Mouse (Mus musculus) heart, embryonic 16.5 days (tissue): Measurements from ENCODE around the gene Alox12. TPM values are rescaled to one million over a fixed set of nuclear protein-coding genes. Genes with fewer than 3 reads are reported as not detected.

Experiments
- ATAC-seq: fragments of 200-750 bp; cut with Nextera tagmentation; replicated peaks from 2 replicates; pipeline ENCODE4 v1.8.0; 2017; ENCODE audit warnings: moderate number of reproducible peaks; ENCODE audit not compliant: insufficient read depth, low FRiP score; ENCODE audit errors: extremely low read depth
- H3K27ac ChIP-seq: fragments of 300-500 bp; sonication (generic); 2 replicates; pipeline ENCODE4 v1.5.1; 2014; ENCODE audit warnings: mild to moderate bottlenecking, low read length, control low read depth, moderate library complexity
- H3K27me3 ChIP-seq: fragments of 300-500 bp; sonication (generic); 2 replicates; pipeline ENCODE4 v1.6.1; 2014; ENCODE audit warnings: low read length, mixed read lengths; ENCODE audit not compliant: control insufficient read depth, insufficient read depth
- H3K36me3 ChIP-seq: fragments of 300-500 bp; sonication (generic); 2 replicates; pipeline ENCODE4 v1.6.1; 2014; ENCODE audit not compliant: control insufficient read depth, insufficient read depth
- H3K4me1 ChIP-seq: fragments of 300-500 bp; sonication (generic); 2 replicates; pipeline ENCODE4 v1.6.1; 2014; ENCODE audit warnings: low read length, mixed read lengths; ENCODE audit not compliant: control insufficient read depth, insufficient read depth
- H3K4me2 ChIP-seq: fragments of 300-500 bp; sonication (generic); 2 replicates; pipeline ENCODE4 v1.6.1; 2014; ENCODE audit warnings: low read depth, mild to moderate bottlenecking, control low read depth, low read length
- H3K4me3 ChIP-seq: fragments of 300-500 bp; sonication (generic); 2 replicates; pipeline ENCODE4 v1.5.1; 2014; ENCODE audit warnings: mild to moderate bottlenecking, control low read depth, low read length
- H3K9ac ChIP-seq: fragments of 300-500 bp; sonication (generic); 2 replicates; pipeline ENCODE4 v1.6.1; 2014; ENCODE audit warnings: low read length, control low read depth
- H3K9me3 ChIP-seq: fragments of 300-500 bp; sonication (generic); replicated peaks from 2 replicates; pipeline ENCODE4 v1.6.1; 2016; ENCODE audit warnings: low read length; ENCODE audit not compliant: control insufficient read depth
- WGBS: fragments of 180-500 bp; shearing (Covaris S2); extraction: QIAGEN DNeasy Blood & Tissue Kit; methylation state at CpG from one replicate; pipeline ENCODE4 v1.1.7; 2014; 5-methylcytosine and 5-hydroxymethylcytosine counted together
- polyA plus RNA-seq: library from polyadenylated mRNA; unstranded; fragments of >200 nt; fragmentation: Nextera tagmentation; extraction: Ambion mirVana; gene quantifications from 2 replicates; pipeline ENCODE4 v1.2.1, GENCODE M21; 2015

Gene Alox12
- polyA plus RNA-seq, 1 experiment from 2014 or later = 3.5 TPM

DNA sequence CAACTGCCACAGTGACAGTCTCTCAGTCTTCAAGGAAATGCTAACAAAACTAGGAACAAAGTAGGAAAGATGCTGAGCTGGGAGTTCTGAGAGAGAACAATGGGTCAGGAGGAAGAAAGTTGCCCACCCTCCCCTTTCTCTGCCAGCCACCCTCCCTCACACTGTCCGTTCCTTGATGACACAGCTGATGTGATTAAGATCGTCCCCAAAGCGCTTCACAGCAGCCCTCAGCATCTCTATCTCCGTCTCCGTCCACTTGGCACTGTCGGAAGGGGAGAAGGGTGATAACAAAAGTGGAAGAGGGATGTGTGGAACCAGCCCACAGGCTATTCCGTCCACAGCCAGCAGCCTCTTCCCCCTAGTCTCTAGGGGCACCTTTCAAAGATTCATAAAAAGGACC lies 18.4 kb downstream of the Alox12 start:
- Histone ChIP-seq H3K27ac (peak overlapping the region; percentile 95), H3K4me3 (peak overlapping the region; percentile 98), H3K27me3 (no peaks in the 10 kb centered on the region), H3K4me2 (peak overlapping the region; percentile 95), H3K4me1 (peaks cover 29% of the 10 kb centered on the region), H3K36me3 (peaks cover 10% of the 10 kb centered on the region; the same call in 1 of the 2 replicates), H3K9ac (peak overlapping the region; percentile 94), H3K9me3 (no peaks in the 10 kb centered on the region)
- WGBS = 16% methylated on average over 7 of the region's 7 CpGs
- ATAC-seq = no peak

DNA sequence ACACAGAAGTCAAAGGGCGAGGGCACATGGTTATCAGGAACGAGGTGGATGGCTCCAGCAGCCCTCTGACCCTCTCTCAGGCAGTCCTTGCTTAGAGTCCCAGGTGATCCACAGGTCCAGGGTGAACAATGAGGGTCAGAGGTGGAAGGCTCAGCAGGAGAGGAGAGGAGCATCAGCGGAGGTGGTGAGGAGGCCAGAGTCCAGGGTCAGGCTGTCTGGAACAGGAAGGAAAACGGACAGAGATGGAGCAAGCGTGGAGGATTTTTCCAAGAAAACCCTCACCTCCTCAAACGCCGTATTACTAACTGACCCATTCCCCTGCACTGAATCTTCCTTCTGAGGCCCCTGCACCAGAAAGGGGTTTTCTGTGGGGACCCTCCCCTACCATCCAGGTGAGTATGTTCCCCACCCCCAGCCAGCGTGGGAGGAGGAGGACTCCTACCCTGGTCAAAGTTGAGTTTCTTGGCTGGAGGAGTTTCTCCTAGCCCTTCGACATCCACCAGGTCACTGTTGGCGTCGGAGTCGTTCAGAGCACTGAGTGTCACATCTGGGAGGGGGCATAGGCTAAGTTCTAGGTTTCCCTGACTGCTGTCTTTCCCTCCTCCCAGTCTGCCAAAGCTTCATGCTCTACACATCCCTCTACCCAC lies 19.8 kb downstream of the Alox12 start:
- WGBS = 87% methylated on average over 12 of the region's 12 CpGs
- Histone ChIP-seq H3K27me3 (no peaks in the 10 kb centered on the region), H3K36me3 (peaks cover 10% of the 10 kb centered on the region; the same call in 1 of the 2 replicates), H3K4me1 (peaks cover 25% of the 10 kb centered on the region), H3K9ac (no peak overlapping the region), H3K4me3 (no peak overlapping the region), H3K4me2 (no peak overlapping the region), H3K9me3 (no peaks in the 10 kb centered on the region), H3K27ac (no peak overlapping the region)
- ATAC-seq = no peak

DNA sequence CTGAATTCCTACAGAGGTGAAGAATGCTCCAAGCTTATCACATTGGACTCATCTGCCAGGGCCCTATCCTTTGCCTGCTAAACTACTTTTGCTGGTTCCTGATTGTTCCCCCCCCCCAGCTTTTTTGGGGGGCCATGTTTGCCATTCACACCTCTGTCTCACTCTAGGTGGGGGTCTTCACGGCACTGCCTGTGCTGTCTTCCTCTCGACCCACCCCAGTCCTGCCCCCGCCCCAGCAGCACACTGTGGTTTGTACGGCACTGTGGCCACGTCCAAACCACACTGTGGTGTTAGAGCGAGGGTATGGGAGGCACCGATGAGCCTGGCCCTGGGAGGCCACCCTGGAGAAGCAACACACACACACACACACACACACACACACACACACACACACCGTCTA lies 20.7 kb downstream of the Alox12 start:
- Histone ChIP-seq H3K27ac (no peak overlapping the region), H3K9me3 (no peaks in the 10 kb centered on the region), H3K4me1 (peaks cover 25% of the 10 kb centered on the region), H3K4me3 (no peak overlapping the region), H3K27me3 (peaks cover 5% of the 10 kb centered on the region), H3K36me3 (peaks cover 10% of the 10 kb centered on the region; the same call in 1 of the 2 replicates), H3K9ac (no peak overlapping the region), H3K4me2 (no peak overlapping the region)
- whole genome bisulfite sequencing = 80% methylated on average over 8 of the region's 8 CpGs
- ATAC-seq = no peak

DNA sequence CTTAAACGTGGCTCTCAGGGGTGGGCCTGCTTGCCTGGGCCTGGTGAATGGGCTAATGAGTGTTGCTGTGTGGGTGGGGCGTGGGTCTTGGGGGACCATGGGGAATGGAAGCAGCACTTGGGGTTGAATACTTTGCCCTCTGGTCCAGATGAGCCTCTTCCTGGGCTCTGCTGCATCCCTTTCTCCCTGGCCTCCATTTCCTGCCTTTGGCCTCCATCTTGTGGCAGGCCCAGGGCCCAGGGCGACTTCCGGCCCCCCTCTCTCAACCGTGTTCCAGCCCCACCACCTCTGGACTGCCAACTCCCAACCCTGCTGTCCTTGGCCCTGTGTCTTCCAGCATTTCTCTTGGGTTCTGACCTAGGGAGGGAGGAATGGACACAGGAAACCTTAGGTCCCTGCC lies 21.1 kb downstream of the Alox12 start:
- peaks cover 10% of the 10 kb centered on the region; the same call in 1 of the 2 replicates for H3K36me3 ChIP-seq
- ATAC-seq = no peak
- H3K4me2 ChIP-seq = peak overlapping the region; percentile 10; the same call in 1 of the 2 replicates
- H3K4me1 ChIP-seq = peaks cover 27% of the 10 kb centered on the region
- no peak overlapping the region for H3K27ac ChIP-seq
- no peaks in the 10 kb centered on the region for H3K9me3 ChIP-seq
- WGBS = 62% methylated on average over 5 of the region's 5 CpGs
- H3K27me3 ChIP-seq = peaks cover 9% of the 10 kb centered on the region
- H3K4me3 ChIP-seq = no peak overlapping the region
- no peak overlapping the region for H3K9ac ChIP-seq

DNA sequence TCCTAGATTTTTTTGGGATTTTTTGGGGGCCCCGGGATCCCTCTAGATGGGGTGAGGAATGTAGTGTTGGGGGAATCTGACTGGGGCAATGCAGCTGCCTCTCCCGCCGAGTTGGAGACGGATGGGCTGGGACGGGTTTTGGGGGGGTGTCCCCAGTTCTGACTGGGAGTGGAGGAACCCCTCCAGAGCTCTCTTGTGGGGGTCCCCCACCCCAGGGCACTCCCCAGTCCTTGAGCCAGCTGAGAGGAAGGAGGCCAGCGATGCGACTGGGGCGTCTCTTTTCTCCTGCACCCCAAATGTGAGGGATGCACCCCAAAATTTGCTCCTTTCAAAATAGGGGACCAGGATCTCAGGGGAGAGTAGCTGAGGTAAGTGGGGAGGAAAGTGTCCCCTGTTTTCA lies 22.1 kb downstream of the Alox12 start:
- no peaks in the 10 kb centered on the region for H3K9me3 ChIP-seq

DNA sequence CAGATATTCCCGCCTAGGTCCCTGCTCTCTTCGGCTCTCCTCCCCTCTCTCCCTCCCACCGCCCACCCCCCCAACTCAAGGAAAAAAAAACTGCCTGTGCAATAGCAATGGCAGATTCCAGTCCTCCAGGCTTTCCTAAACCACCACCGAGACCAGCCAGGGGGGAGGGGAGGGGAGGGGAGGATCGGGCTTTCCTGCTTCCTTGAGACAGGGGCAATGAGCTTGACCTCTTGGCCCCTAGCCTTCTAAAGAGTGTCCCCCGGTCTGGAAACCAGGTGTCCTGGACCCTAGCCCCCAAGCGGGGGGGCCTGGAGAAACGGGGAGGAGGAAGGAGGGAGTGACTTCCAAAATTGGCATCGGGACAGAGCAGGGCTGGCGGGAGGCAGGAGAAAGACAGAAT lies 22.6 kb downstream of the Alox12 start:
- Histone ChIP-seq H3K9me3 (no peaks in the 10 kb centered on the region), H3K4me3 (peak overlapping the region; percentile 56), H3K4me2 (peak overlapping the region; percentile 72), H3K9ac (peak overlapping the region; percentile 74), H3K27ac (peak overlapping the region; percentile 44; the same call in 1 of the 2 replicates), H3K27me3 (peaks cover 22% of the 10 kb centered on the region), H3K4me1 (peaks cover 19% of the 10 kb centered on the region), H3K36me3 (peaks cover 10% of the 10 kb centered on the region; the same call in 1 of the 2 replicates)
- 7% methylated on average over 9 of the region's 10 CpGs for WGBS
- ATAC-seq = no peak

More for the DNA sequence above, 22.1 kb downstream of the Alox12 start:
- H3K4me1 ChIP-seq = peaks cover 19% of the 10 kb centered on the region
- peaks cover 10% of the 10 kb centered on the region; the same call in 1 of the 2 replicates for H3K36me3 ChIP-seq
- 28% methylated on average over 8 of the region's 8 CpGs for WGBS
- no peak overlapping the region for H3K27ac ChIP-seq
- H3K9ac ChIP-seq = peak overlapping the region; percentile 74
- peak overlapping the region; percentile 56 for H3K4me3 ChIP-seq
- peak overlapping the region; percentile 72 for H3K4me2 ChIP-seq
- peaks cover 18% of the 10 kb centered on the region for H3K27me3 ChIP-seq
- no peak for ATAC-seq

DNA sequence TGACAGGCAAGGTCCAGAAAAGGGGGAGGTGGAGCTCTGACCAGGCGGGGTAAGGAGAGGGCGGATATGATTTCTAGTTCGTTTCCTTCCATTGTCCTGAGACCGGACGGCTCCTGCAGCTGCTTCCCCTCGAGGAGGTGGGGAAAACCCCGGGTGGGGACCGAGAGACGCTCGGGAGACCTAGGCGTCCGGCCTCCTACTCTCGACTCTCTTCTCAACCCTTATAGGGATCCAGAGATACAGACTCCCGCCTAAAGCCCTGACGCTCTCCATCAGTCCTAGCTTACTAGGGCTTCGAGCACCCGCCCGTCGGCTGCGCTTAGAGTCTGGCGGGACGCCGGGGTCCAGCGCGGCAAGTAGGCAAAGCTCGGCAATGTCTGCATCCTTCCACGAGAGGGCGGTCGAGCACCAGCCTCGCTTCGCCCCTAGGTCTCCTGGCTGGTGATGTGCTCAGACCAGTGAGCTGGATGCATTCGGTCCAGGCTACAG lies 24.9 kb downstream of the Alox12 start:
- H3K27me3 ChIP-seq = peaks cover 35% of the 10 kb centered on the region

DNA sequence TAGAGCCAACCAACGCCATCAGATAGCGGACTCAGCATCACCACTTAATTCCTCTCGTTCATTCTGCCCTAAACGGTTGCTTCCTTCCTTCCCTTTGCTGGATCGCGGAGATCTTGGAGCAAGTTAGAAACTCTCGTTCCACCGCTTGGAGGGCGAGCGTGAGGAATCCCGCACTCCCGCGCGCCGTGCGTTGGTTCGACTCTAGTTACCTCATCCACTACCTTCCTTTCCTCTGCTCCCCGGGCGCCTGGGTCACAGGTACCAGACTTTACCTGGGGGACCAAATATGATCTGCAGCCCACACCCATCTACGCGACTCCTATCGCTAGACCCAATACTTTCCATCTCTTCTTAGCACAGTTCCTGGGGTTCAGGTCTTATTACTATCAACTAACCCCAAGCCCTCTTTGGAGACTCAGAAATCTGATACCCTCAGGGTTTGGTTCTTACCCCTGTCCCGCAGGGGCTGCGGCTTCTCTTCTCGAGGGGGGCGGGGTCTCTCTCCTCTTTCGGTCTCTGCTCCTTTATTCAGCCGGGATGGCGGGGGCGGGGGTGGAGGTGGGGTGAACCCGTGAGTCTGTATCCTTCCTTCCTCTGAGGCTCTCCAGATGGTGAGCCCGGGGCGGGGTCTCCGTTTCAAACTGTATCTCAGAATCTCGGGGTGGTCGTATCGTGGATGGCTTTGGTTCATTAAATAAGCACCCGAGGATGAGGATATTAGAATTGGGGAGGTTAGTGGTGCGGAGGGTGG lies 25.7 kb downstream of the Alox12 start, which contains the start of gene Bcl6b:
TSS of gene Bcl6b (minus strand) at position 539 of the 751 bp plus-strand sequence.
- Histone ChIP-seq H3K9ac (peak within 1 kb of the TSS; percentile 67), H3K27ac (peak within 1 kb of the TSS; percentile 86), H3K4me2 (peak within 1 kb of the TSS; percentile 59), H3K4me3 (peak within 1 kb of the TSS; percentile 51), H3K36me3 (no peaks in the 10 kb centered on the region), H3K9me3 (no peaks in the 10 kb centered on the region), H3K4me1 (peaks cover 18% of the 10 kb centered on the region), H3K27me3 (peaks cover 37% of the 10 kb centered on the region)
- 2% methylated on average over 39 of the region's 39 CpGs for WGBS
- ATAC-seq = peak; percentile 19; the same call in 1 of the 2 replicates

More for the DNA sequence above, 24.9 kb downstream of the Alox12 start:
- peak; percentile 66 for ATAC-seq
- peak overlapping the region; percentile 51 for H3K4me3 ChIP-seq
- peak overlapping the region; percentile 59 for H3K4me2 ChIP-seq
- 1% methylated on average over 32 of the region's 32 CpGs for WGBS
- H3K27ac ChIP-seq = peak overlapping the region; percentile 86
- peaks cover 18% of the 10 kb centered on the region for H3K4me1 ChIP-seq
- H3K9me3 ChIP-seq = no peaks in the 10 kb centered on the region
- H3K9ac ChIP-seq = 0 out of 2 replicates have a peak overlapping the region, but pooled peaks have one; percentile 37
- H3K36me3 ChIP-seq = peaks cover 5% of the 10 kb centered on the region; the same call in 1 of the 2 replicates
